Mouse (Mus musculus) CH12.LX (cell line): Measurements from ENCODE around the gene Sf1. TPM values are rescaled to one million over a fixed set of nuclear protein-coding genes. Genes with fewer than 3 reads are reported as not detected.

Experiments
- DNase-seq: peaks from one replicate; pipeline ENCODE4 v3.0.0-alpha.2; 2013; ENCODE audit errors: extremely low read depth
- H3K27ac ChIP-seq: 2 replicates; pipeline ENCODE4 v1.5.1; 2012; ENCODE audit warnings: low read depth, mild to moderate bottlenecking, control low read depth, moderate library complexity; ENCODE audit not compliant: insufficient read depth
- H3K27me3 ChIP-seq: replicated peaks from 2 replicates; pipeline ENCODE3; 2012; ENCODE audit warnings: inconsistent platforms
- H3K36me3 ChIP-seq, 2 experiments: replicated peaks in 1 of 2; 2 replicates each; pipeline versions ENCODE3 to v1.6.1; 2012; ENCODE audit warnings: inconsistent platforms in 1 of 2, low read length in 1 of 2, mild to moderate bottlenecking in 1 of 2, mixed read lengths in 1 of 2, moderate library complexity in 1 of 2; ENCODE audit not compliant: control insufficient read depth in 1 of 2, insufficient read depth in 1 of 2
- H3K4me1 ChIP-seq, 2 experiments: 2 replicates each; pipeline ENCODE4 v1.6.1; 2012; ENCODE audit warnings: inconsistent platforms in 1 of 2, moderate library complexity in 1 of 2; ENCODE audit not compliant: insufficient read depth in 2 of 2, control insufficient read depth in 1 of 2
- H3K4me2 ChIP-seq: 2 replicates; pipeline ENCODE4 v1.6.1; 2012; ENCODE audit warnings: low read depth, mild to moderate bottlenecking, control low read depth; ENCODE audit not compliant: poor library complexity, insufficient read depth, severe bottlenecking
- H3K4me3 ChIP-seq, 3 experiments: fragments of 150-350 bp in 1 of 3; sonication (generic) in 1 of 3; replicated peaks in 1 of 3; 2 replicates each; pipeline versions ENCODE3 to v1.5.1; 2011 to 2012; ENCODE audit warnings: low read depth in 2 of 3, low read length in 2 of 3, mild to moderate bottlenecking in 2 of 3, moderate library complexity in 2 of 3, control low read depth in 1 of 3, improper control_type of control experiment in 1 of 3, inconsistent platforms in 1 of 3, mixed read lengths in 1 of 3; ENCODE audit not compliant: poor library complexity in 1 of 3
- H3K79me2 ChIP-seq: replicated peaks from 2 replicates; pipeline ENCODE4 v1.6.1; 2012; ENCODE audit warnings: mild to moderate bottlenecking, moderate library complexity; ENCODE audit not compliant: control insufficient read depth, poor library complexity, insufficient read depth, severe bottlenecking; ENCODE audit errors: extremely low read depth
- H3K9ac ChIP-seq: 2 replicates; pipeline ENCODE4 v1.6.1; 2012; ENCODE audit warnings: low read depth, mild to moderate bottlenecking, control low read depth, moderate library complexity; ENCODE audit not compliant: insufficient read depth
- H3K9me3 ChIP-seq: replicated peaks from 2 replicates; pipeline ENCODE3; 2012; ENCODE audit warnings: low read length, inconsistent platforms, mixed read lengths
- BHLHE40 ChIP-seq: IDR thresholded peaks from 2 replicates; pipeline ENCODE4 v1.6.1; 2011; ENCODE audit warnings: mild to moderate bottlenecking, low read depth, low read length, improper control_type of control experiment
- ELF1 ChIP-seq: IDR thresholded peaks from 2 replicates; pipeline ENCODE4 v1.6.1; 2014; ENCODE audit warnings: low read depth, mild to moderate bottlenecking, inconsistent platforms, low read length, improper control_type of control experiment
- EP300 ChIP-seq: IDR thresholded peaks from 2 replicates; pipeline ENCODE4 v1.6.1; 2011; ENCODE audit warnings: low read length, improper control_type of control experiment
- ETS1 ChIP-seq: conservative IDR thresholded peaks from 2 replicates; pipeline ENCODE4 v1.6.1; 2012; ENCODE audit warnings: low read depth, mild to moderate bottlenecking, inconsistent platforms, low read length, improper control_type of control experiment, moderate library complexity
- GABPA ChIP-seq: IDR thresholded peaks from 2 replicates; pipeline ENCODE4 v1.6.1; 2012; ENCODE audit warnings: low read depth, low read length, improper control_type of control experiment, inconsistent platforms; ENCODE audit not compliant: insufficient replicate concordance
- IRF4 ChIP-seq: IDR thresholded peaks from 2 replicates; pipeline ENCODE4 v1.6.1; 2014; ENCODE audit warnings: low read depth, mild to moderate bottlenecking, inconsistent platforms, low read length, improper control_type of control experiment
- JUND ChIP-seq: conservative IDR thresholded peaks from 2 replicates; pipeline ENCODE4 v1.6.1; 2011; ENCODE audit warnings: low read depth, low read length, improper control_type of control experiment
- MAFK ChIP-seq: IDR thresholded peaks from 2 replicates; pipeline ENCODE4 v1.6.1; 2011; ENCODE audit warnings: low read length, improper control_type of control experiment; ENCODE audit not compliant: insufficient replicate concordance
- MAX ChIP-seq: IDR thresholded peaks from 2 replicates; pipeline ENCODE4 v1.6.1; 2011; ENCODE audit warnings: low read length, improper control_type of control experiment
- MAZ ChIP-seq: IDR thresholded peaks from 2 replicates; pipeline ENCODE4 v1.6.1; 2012; ENCODE audit warnings: low read depth, mild to moderate bottlenecking, inconsistent platforms, low read length, improper control_type of control experiment, moderate library complexity
- MEF2A ChIP-seq: IDR thresholded peaks from 2 replicates; pipeline ENCODE4 v1.6.1; 2014; ENCODE audit warnings: low read depth, mild to moderate bottlenecking, inconsistent platforms, low read length, improper control_type of control experiment, borderline replicate concordance
- MXI1 ChIP-seq: IDR thresholded peaks from 2 replicates; pipeline ENCODE4 v1.6.1; 2011; ENCODE audit warnings: mild to moderate bottlenecking, low read depth, low read length, improper control_type of control experiment
- MYC ChIP-seq: IDR thresholded peaks from 2 replicates; pipeline ENCODE4 v1.6.1; 2011; ENCODE audit warnings: low read depth, mild to moderate bottlenecking, improper control_type of control experiment, low read length
- NELFE ChIP-seq: IDR thresholded peaks from 2 replicates; pipeline ENCODE4 v1.6.1; 2011; ENCODE audit warnings: low read depth, low read length, improper control_type of control experiment
- NRF1 ChIP-seq: IDR thresholded peaks from 2 replicates; pipeline ENCODE4 v1.6.1; 2014; ENCODE audit warnings: low read depth, mild to moderate bottlenecking, inconsistent platforms, low read length, improper control_type of control experiment, moderate library complexity
- PAX5 ChIP-seq: IDR thresholded peaks from 2 replicates; pipeline ENCODE4 v1.6.1; 2012; ENCODE audit warnings: low read length, inconsistent platforms, mixed read lengths
- POLR2A ChIP-seq: IDR thresholded peaks from 2 replicates; pipeline ENCODE4 v1.6.1; 2011; ENCODE audit warnings: low read depth, mild to moderate bottlenecking, improper control_type of control experiment, low read length
- POLR2AphosphoS2 ChIP-seq: IDR thresholded peaks from 2 replicates; pipeline ENCODE4 v1.6.1; 2011; ENCODE audit warnings: low read depth, low read length, improper control_type of control experiment
- RAD21 ChIP-seq: IDR thresholded peaks from 2 replicates; pipeline ENCODE4 v1.6.1; 2011; ENCODE audit warnings: low read depth, mild to moderate bottlenecking, low read length, improper control_type of control experiment, moderate library complexity
- SIN3A ChIP-seq: IDR thresholded peaks from 2 replicates; pipeline ENCODE4 v1.6.1; 2012; ENCODE audit warnings: low read length, improper control_type of control experiment, inconsistent platforms
- TCF12 ChIP-seq: IDR thresholded peaks from 2 replicates; pipeline ENCODE4 v1.6.1; 2014; ENCODE audit warnings: low read depth, mild to moderate bottlenecking, inconsistent platforms, low read length, improper control_type of control experiment
- USF2 ChIP-seq: conservative IDR thresholded peaks from 2 replicates; pipeline ENCODE4 v1.6.1; 2011; ENCODE audit warnings: low read depth, low read length, improper control_type of control experiment
- ZKSCAN1 ChIP-seq: IDR thresholded peaks from 2 replicates; pipeline ENCODE4 v1.6.1; 2012; ENCODE audit warnings: low read depth, inconsistent platforms, low read length, improper control_type of control experiment, borderline replicate concordance
- ZMIZ1 ChIP-seq: IDR thresholded peaks from 2 replicates; pipeline ENCODE4 v1.6.1; 2012; ENCODE audit warnings: low read depth, mild to moderate bottlenecking, inconsistent platforms, low read length, improper control_type of control experiment
- ZNF384 ChIP-seq: IDR thresholded peaks from 2 replicates; pipeline ENCODE4 v1.6.1; 2012; ENCODE audit warnings: low read depth, low read length, improper control_type of control experiment, inconsistent platforms
- dilution Hi-C: fragments of 300-500 bp; cut with MboI; formaldehyde crosslinking; loops from 2 replicates; pipeline ENCODE4 v1.14.3; 2020; ENCODE audit warnings: low sequenced_read_pairs; ENCODE audit not compliant: extremely low pct_unique_long_range_greater_than_20kb, extremely low pct_ligation_motif_present
- in situ Hi-C: fragments of 300-500 bp; cut with MboI; formaldehyde crosslinking; loops from 3 replicates; pipeline ENCODE4 v1.14.3; 2019; ENCODE audit warnings: low sequenced_read_pairs, low pct_ligation_motif_present, low pct_unique_long_range_greater_than_20kb, mixed read lengths
- polyA plus RNA-seq: library from polyadenylated mRNA; unstranded; fragments of >175 nt; gene quantifications from 2 replicates; pipeline ENCODE4 v1.2.1, GENCODE M21; 2012; ENCODE audit warnings: low read depth; ENCODE audit not compliant: insufficient read length
- total RNA-seq, 2 experiments: library from RNA; depleted of rRNA; stranded (reverse); fragments of 300-350 nt in 1 of 2; fragments of >200 nt in 1 of 2; gene quantifications; 2 replicates each; pipeline ENCODE4 v1.2.3; 2012 to 2014

The Sf1 gene
- total and polyA plus RNA-seq, 3 experiments: 54.5 to 251 (median 70.4) TPM

- no peaks in the 10 kb centered on the region for H3K9me3 ChIP-seq
- H3K27ac ChIP-seq: no peak overlapping the region
- no peak for DNase-seq
- H3K4me1 ChIP-seq: peaks cover 6 to 15% of the 10 kb centered on the region in 2 experiments; a peak in 3 of 4 replicates
- dilution Hi-C loops (no loop called here), in situ Hi-C loops (loop anchor here (25.0 kb wide), 1 partner anchor 151 kb away; no protein-coding TSS in a partner anchor)
- no peak overlapping the region for H3K4me2 ChIP-seq
- H3K36me3 ChIP-seq: peaks cover 8 to 64% of the 10 kb centered on the region in 2 experiments
- TF ChIP-seq PAX5 (no peak), ZNF384 (no peak), GABPA (no peak), POLR2AphosphoS2 (no peak), POLR2A (no peak), TCF12 (no peak), SIN3A (no peak), MEF2A (no peak), ETS1 (no peak), ZMIZ1 (no peak), ZKSCAN1 (no peak), MAX (no peak), MAFK (no peak), BHLHE40 (no peak), MYC (no peak), IRF4 (no peak), RAD21 (no peak), NELFE (no peak)
- no peak overlapping the region for H3K4me3 ChIP-seq
- H3K27me3 ChIP-seq: no peaks in the 10 kb centered on the region
- H3K9ac ChIP-seq: no peak overlapping the region
- no peaks in the 10 kb centered on the region for H3K79me2 ChIP-seq
These were observed 49.7 kb upstream of the Sf1 start for GRCm38 (mm10) chr19:6313796-6314195.

DNA sequence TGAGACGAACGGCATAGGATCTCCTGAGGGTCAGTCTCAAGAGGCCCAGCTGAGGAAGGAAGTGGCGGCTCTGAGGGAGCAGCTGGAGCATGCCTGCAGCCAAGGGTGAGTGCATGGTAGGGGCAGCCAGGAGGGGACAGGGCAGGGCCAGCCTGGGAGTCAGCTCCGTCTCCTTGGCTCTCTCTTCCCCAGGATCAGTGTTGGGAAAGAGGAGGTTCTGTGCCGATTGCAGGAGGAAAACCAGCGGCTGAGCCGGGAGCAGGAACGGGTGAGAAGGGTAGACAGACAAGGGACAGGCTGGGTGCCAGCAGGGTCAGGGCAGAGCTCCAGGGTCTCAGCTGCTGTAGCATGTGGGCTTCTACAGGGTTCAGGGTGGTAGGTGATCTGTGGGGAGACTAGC, 49.0 kb upstream of the Sf1 start:
- TF ChIP-seq NRF1 (no peak), ELF1 (no peak), EP300 (no peak), USF2 (no peak), PAX5 (no peak), JUND (no peak), ZNF384 (no peak), MAZ (no peak), MXI1 (no peak)
- Histone ChIP-seq H3K4me2 (no peak overlapping the region), H3K27me3 (no peaks in the 10 kb centered on the region), H3K9me3 (no peaks in the 10 kb centered on the region), H3K36me3 (peaks cover 8 to 67% of the 10 kb centered on the region in 2 experiments), H3K27ac (no peak overlapping the region), H3K79me2 (no peaks in the 10 kb centered on the region), H3K4me1 (peaks cover 6 to 14% of the 10 kb centered on the region in 2 experiments; a peak in 3 of 4 replicates), H3K9ac (no peak overlapping the region), H3K4me3 (no peak overlapping the region)
- no peak for DNase-seq
- dilution Hi-C loops (no loop called here), in situ Hi-C loops (loop anchor here (25.0 kb wide), 1 partner anchor 152 kb away; no protein-coding TSS in a partner anchor)
